Mouse (Mus musculus): ENCODE results near the gene Cbarp.

Gene Cbarp

DNA sequence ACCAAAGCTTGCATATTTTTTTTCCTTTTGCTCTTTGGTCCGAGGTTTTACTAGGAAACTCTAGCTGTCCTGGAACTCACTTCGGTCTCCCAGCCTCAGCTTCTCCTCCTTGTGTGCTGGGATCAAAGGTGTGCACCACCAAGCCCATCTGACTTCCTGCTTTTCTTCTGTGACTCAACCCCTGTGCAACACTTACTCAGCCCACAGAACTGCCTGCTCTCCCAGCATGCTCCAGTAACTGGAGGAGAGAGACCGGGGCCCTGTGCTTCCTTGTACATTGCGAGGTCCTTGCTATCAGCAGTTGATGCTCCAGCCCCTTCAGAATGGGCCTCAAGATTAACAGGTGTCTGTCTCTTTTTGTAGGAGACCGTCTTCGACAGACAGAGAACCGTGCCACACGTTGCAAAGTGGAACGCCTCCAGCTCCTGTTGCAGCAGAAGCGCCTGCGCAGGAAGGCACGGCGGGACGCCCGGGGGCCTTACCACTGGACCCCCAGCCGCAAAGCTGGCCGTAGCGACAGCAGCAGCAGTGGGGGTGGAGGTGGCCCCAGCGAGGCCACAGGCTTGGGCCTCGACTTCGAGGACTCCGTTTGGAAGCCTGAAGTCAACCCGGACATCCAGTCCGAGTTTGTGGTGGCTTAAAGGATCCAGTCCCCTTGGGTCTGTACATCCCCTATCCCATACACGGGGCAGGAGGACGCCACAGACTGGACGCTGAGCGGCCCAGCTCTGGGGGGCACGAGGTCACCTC, 15.5 kb upstream of the Cbarp start:
- no peak for DNase-seq

DNA sequence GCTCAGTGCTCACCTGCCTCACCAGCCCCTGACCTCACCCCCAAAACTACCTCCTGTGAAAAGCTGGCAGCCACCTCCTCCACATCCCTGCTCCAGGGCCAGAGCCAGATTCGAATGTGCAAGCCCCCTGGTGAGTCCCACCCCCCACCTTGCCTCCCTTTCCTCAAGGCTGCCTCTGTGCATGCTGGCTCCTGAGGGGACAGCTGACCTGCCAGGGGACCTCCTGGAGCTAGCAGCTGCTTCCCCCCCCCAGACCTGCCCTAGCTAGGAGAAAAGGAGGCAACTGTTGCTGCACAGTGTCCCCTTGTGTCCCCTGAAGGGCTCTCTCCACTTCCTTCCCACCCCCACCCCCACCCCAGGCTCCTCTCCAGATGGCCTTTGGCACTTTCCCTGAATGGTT, 14.6 kb upstream of the Cbarp start:
- DNase-seq, result no peak

DNA sequence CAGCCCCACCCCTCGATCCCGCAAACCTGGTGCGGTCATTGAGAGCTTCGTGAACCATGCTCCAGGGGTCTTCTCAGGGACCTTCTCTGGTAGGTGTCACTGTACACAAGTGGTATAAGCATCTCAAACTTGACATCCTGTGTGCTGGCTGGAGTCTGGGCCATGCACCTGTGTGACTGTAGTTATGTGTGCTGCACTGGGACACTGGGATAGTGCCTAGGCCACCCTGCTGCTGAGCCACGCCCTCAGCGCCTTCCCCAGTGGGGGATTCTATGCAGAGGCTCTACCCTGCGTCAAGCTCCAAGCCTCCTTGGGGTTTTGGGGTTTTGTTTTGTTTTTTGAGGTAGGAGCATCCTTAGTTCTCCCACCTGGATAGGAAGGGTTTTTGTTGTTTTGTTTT, 13.7 kb upstream of the Cbarp start:
- no peak for DNase-seq

DNA sequence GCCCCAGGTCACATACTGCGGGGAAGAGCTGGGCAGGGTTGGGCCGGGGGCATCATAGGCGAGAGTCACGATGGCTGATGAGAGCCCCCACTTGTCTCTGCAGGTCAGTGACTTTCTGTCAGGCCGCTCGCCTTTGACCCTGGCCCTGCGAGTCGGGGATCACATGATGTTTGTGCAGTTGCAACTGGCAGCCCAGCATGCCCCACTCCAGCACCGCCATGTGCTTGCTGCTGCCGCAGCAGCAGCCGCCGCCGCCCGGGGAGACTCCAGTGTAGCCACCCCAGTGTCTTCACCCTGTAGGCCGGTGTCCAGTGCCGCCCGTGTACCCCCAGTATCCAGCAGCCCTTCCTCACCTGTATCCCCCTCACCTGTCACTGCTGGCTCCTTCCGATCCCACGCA, 13.1 kb upstream of the Cbarp start:
- DNase-seq, result no peak

DNA sequence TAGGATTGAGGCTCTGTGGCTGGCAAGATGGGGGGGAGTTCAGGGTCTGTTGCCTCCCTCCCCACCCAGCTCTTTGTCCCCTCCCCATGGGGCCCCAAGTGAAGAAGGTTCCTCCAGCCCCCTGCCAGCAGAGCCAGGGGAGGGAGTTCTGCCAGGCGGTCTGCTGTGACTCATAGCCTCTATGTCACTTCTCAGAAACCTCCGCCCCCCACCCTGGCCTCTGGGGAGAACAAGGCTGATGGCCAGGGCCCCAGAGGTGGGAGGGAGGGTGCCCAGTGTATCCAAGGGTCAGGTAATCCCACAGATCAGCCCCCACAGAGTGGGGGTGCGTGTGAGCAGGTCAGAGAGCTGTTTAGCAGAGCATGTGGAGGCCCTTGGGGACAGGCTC, 12.2 kb upstream of the Cbarp start:
- DNase-seq, result peak; percentile 71 to 79

DNA sequence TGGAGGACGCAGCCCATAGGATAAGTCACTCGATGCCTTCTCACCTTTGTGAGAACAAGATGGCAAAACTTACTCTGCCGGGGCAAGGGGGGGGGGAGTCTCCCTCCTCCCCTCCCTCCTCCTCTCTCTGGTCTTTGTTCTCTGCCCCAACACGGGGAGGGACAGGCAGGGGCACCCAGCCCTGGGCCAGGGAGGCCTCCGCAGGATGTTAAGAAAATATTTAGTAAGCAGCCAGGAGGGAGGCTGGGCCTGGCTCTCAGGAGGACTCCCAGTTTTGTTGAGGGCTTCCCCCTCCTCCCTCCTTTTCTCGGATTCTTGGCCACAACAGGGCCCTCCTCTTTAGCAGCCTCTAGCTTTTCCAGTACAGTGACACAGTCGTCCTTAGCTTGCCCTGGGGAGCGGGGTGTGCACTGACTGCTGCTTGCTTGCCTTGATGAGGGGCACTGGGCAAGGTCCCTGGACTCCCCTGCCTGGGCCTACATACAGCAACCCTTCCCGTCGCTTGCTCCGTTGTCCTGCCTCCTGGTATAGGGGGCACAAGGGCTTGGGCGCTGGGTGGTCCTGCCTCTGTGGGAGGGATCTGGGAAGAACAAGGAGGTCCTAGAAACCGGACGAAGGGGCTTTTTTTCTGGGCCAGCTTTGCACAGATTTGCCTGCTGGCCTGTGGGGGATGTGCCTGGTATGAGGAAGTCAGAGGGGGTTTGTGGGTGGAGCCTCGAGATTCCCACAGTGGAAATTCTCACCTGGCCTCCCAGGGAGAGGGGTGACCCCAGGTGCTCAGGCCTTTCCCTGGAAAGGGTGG, 11.6 kb upstream of the Cbarp start:
- DNase-seq, result peak; percentile 74 to 88

DNA sequence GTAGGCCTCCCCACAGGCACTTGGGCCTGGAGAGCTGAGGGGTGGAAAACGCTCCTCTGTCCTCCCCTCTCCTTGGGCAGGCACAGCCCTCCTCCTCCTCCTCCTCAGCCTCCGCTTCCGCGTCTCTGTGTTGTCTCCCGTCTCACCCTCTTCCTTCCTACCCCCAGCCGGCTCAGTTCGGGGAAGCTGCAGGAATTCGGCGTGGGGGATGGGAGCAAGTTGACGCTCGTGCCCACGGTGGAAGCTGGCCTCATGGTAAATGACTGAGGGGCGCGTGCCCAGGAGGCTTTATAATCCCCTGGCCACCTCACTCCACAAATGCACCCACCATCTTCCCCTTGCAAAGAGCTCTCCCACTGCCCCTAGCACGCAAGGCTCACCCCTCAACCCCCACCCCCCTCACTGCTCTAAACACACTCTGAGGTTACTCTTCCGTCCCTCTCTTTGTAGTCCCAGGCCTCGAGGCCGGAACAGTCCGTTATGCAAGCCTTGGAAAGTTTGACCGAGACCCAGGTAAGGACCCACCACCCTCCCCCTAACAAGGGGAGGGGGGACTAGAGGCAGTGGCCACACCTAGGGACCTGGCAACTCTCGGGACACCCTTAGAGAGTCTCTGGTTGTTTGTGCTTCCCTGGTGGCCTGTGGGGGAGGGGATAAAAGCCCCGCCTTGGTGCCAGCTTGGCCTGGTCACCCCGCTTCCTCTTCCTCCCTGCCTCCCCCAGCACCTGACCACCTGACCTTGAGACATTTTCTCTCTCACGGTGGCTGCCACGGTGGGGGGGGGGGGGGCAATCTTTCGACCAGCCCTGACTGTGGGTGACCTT, 10.8 kb upstream of the Cbarp start:
- DNase-seq, result peak; percentile 85 to 89

DNA sequence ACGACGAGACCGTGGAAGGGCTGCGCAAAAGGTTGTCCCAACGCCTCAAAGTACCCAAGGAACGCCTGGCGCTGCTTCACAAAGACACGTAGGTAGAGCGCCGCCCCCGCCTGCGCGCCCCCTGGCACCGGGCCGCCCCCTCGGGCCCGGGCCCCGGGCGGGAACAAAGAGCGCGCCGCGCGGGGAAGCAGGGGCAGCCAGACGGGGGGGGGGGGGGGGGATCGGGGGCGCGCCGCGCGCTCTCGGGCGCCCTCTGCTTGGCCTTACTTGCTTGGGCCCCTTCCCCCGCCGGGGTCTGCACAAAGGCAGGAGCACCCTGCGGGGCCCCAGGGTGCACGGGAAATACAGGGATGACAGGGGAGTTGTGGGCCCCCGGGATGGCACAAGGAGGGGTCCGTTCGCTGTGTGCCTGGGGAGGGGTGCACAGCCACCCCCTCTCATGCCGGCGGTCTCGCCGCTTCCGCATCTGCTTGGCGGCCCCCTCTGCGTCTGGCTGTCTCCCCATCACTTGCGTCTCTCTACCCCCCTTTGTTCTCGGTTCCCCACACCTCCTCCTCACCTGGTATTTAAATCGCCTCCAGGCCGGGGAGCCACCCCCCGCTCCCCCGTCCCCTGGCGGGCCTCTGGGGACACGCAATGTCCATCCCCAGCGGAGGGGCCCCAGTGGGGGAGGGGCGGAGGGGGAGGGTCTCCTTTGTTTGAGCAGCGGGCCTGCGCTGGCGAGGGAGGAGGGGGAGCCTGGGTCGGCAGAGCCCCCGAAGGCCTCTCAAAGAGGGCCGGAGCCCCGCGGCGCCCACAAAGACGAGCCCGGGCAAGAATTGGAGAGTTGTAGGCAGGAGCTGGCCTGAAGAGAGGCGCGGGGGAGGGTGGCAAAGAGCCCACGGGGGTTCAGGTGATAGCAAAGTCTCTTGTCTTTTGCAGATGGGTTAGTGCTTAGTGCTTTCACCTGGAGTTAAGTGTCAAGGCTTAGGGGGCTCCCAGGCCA, 9.9 kb upstream of the Cbarp start:
- DNase-seq, result peak; percentile 72 to 85

DNA sequence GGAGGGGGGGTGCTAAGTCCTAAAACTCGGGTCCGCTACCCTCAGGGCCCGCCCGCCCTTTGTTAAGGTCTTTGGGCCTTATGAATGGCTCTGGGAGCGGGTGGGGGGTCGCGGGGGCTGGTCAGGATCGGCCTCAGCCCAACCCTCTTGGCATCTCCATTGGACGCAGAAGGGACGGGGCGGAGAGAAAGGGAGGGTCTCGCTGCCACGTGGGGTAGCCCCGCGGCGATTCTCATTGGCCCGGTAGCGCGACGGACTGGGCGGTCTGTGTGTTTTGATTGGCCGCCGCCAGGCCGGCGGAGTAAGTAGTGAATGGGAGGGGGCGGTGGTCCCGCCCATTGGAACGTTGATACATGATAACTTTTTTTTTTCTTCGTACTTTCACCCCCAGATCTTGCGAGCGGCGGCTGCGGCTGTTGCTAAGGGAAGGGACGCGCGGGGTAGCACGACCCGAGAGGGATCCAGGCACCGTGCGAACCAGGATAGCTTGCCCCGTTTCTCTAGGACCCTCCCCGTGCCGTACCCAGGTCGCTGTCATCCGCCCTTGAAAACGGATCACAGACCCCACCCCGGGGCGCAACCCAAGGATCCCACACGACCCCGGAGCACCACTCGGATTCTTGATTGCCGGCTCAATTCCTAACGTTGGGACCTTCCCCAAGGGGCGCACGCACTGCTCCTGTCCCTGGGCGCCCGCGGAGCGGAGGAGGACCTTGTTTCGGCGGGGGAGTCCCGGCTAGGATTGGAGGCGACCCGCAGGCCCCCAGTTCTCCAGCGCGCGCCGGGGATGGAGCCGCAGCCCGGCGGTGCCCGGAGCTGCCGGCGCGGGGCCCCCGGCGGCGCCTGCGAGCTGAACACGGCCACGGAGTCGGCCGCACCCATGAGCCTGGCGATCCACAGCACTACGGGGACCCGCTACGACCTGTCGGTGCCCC, 8.9 kb upstream of the Cbarp start:
- DNase-seq, result peak; percentile 98 to 100

DNA sequence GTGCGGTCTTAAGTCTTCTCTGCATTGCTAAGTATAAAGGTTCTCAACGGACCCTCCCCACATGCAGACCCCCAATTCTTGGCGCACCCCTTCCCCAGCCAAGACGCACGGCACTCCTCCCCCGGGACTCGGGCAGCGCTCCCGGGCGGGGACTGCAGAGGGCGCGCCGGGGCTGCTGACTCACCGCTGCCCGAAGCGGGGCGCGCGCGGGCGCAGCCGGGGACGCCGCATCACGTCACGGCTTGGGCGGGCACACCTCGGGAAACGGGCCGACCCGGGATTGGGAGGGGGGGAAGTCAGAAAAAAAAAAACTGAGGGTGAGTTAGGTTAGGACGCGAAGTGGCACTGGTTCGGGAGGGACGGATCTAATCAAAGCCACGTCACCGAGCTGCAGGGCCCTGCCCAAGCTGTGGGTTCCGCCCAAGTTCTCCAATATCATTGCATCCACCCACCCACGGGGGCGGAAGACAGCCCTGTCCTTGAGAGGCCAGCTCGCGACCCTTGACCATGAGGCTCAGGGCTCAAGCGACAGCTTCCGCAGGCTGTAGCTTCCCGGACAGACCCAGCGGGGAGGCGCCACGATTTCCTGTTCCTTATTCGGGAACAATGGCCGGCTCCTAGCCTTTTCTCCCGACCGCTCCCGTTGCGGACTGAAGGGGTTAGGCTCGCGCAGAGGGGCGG, 8.1 kb upstream of the Cbarp start:
- DNase-seq, result peak; percentile 97

DNA sequence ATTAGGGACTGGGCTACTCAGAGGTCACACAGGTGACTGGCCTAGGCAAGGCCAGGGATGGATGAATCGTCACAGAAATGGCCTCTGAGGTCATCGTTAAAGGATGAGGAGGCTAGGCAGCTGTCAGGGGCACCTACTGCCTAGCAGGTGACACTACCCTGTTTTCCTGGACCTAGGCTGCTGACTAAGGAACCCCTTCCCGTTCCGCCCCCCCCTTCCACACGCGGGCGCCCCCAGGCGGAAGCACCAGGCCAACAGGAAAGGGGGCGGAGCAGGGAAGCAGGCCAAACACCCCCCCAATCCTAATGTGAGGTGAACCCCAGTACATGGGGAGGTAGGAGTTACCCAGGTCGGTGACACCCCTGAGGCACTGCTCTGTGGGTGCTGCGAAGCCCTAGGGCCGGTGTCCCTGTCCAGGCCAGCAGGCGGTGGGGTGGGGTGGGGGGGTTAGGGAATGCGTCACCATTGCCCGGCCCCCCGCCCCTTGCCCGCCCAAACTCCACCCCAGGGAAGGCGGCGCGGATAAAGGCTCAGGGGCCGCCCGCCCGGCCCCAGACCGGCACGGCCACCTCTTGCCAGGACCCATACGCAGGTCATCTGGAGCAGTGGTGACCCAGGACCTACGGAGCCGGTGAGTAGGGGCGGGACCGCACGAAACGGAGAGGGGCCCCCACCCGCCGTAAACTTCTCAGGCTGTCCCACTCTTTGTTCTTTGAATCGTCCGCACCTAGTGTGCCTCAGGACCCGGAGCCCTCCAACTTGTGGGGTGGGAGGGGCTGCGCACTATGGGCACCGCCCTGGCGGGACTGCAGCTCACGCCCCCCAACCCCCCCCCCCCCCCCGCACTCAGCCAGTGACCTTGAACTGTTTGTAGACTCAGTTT, 7.3 kb upstream of the Cbarp start, which contains the start of gene Midn:
Midn (plus strand) TSS at position 554 of the 883 bp plus-strand sequence.
- DNase-seq, result peak; percentile 90 to 92

DNA sequence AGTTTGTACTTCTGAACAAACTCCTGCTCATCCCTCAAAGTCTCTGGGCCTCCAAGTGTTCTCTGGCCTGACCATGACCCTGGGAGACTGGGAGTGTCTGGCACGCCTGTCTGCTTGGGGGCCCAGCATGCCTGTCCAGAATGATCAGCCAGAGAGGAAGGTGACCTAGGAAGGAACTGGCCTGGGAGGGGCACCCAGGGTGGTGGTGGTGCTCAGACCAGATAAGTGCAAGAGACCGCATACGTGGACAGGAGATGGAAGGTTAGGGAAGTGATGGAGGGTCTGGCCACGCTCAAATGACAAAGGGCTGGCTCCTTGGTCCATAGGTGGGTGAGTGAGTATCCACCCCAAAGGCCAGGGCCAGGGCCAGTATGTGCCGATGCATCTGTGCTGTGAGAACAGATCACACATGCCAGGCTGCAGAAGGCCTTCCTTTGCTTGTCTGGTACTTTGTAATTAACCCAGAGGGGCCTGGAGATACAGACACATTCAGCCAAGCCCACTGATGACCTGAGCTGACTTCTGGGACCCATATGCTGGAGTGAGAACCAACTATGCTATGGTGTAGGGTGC, 6.6 kb upstream of the Cbarp start:
- peak in 1 of 2 experiments; percentile 41 for DNase-seq

DNA sequence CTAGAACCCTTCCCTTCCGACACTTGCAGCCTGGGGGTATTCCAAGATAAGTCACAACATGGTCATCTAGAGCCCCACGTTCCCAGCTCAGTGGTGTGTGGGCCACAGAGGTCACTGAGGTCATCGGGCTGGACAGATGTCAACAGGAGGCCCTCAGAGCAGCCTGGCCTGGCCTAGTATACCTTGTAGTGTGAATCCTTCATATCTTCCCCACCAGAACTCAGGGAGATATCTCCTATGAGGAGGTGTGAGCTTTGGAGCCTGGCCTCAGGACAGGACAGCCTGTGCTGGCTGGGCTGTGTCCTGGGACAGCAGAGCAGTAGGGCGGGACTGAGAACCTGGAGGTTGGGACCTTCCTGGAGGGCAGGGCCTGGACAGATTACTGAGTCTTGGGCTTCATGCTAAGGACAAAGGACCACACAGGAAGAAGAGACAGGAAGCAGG, 6.0 kb upstream of the Cbarp start:
- peak in 1 of 2 experiments; percentile 40 for DNase-seq

DNA sequence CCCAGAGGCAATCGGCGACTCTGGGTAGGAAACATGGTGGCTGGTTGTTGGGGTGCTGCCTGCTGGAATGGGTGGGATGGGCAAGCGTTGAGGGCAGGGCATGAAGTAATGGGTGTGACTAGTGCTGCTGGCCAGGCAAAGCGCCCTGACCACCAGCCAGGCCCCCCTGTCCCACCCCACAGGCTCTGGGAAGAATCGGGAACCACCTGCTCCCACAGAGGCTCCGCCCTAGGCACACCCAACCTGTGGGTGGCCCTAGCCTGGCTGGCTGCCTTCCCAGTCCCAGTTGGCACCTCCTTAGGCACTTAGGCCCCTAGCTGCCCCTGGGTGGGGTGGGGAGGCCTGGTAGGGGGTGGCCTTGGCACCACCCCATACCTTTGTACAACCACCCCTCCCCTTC, 5.3 kb upstream of the Cbarp start:
- peak; percentile 59 to 82 for DNase-seq

DNA sequence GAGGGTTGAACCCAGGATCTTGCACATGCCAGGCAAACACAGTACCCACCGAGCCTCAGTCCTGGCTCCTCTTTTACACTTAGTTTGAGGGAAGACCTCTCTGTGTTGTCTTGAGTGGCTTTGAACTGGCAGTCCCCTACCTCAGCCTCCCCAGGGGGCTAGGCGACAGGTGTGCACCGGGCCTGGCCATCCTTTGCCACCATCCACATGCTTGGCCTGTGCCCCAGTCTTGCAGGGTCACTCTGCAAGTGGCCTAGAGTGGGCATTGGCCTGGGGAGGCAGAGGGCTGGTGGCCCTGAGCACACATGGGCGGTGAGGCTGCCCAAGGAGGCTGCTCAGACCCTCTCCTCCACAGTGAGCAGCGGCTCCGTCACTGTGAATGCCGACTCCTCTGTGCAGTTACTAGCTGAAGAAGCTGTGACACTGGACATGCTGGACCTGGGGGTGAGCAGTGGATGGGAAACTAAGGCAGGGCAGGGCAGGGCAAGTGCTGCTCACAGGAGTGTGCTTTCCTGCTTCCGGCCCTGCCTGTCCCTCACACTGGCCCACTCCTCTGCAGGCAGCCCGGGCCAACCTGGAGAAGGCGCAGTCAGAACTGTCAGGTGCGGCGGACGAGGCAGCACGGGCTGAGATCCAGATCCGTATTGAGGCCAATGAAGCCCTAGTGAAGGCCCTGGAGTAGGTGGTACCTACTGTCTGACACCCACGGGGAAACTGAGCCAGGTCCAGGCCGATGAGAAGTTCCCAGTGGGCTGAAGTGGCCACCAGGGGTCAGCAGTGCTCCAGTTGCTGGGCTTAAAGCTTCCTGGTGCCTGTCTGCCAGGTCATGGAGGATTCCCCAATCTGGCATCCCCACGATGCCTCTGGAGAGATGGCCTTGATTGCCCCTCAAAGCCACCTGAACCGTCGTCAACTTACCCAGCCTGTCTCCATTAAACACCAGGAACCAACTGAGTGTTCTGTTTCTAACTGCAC, 4.5 kb upstream of the Cbarp start:
- DNase-seq, result peak; percentile 80 to 86

DNA sequence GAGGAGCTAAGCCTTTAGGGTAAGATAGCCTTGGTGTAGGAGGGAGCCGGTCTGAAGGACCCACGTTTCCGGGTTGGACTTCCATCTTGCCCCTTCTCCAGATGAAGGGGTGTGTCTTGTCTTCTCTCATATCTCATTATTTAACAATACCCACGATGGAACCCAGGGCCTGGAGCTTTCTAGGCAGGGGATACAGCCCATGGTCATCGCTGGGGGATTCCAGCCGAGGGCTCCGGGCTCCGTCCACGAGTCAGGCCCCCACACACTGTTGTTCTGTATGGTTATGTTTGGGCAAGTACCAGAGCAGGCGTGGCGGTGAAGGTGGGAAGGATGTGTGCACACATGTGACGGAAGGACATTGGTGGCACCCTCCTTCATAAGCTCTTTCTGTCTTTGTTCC, 3.5 kb upstream of the Cbarp start:
- DNase-seq, result peak in 1 of 2 experiments; percentile 25

DNA sequence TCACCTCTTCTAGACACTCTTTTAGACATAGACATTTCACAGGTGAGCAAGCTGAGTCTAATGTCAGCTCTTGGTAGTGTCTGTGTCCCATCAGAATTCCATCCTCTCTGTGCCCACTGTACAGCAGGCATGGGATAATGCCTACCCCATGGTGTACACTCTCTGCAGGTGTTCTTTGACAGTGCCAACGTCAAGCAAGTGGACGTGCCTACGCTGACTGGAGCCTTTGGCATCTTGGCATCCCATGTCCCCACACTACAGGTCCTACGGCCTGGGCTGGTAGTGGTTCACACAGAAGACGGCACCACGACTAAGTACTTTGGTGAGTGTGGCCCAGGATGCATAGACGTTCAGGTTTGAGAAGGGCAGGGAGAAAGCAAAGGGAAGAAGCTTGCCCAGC, 3.0 kb upstream of the Cbarp start:
- no peak for DNase-seq

DNA sequence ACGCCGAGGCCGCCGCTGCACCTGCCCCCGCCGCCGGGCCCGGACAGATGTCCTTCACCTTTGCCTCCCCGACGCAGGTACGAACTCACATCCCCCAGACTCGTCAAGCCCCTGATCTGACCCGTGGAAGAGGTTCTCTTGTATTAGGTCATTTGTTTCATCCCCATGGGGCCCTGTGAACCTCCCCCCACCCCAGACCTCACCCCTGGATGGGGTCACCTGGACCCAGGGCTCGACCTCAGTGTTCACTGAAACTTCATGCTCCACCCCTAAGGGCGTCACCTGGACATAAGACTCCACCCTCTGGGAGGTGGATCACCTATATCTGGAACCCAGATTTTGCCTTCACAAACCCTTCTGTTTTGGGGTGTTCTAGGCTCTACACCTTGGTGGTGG, 1.9 kb upstream of the Cbarp start:
- DNase-seq, result no peak
